Mouse (Mus musculus) stomach, postnatal 0 days (tissue): ENCODE measurements around the gene Abcg4. TPM values are rescaled to one million over a fixed set of nuclear protein-coding genes. Genes with fewer than 3 reads are reported as not detected.

Experiments used
- ATAC-seq: fragments of 200-750 bp; cut with Nextera tagmentation; 2 replicates; pipeline ENCODE4 v1.8.0; 2017; ENCODE audit not compliant: low FRiP score, low TSS enrichment
- DNase-seq: peaks from one replicate; pipeline ENCODE4 v3.0.0-alpha.2; 2016; ENCODE audit warnings: low spot score
- H3K27ac ChIP-seq: fragments of 300-500 bp; sonication (generic); replicated peaks from 2 replicates; pipeline ENCODE4 v1.5.1; 2014; ENCODE audit warnings: mild to moderate bottlenecking, control low read depth
- H3K27me3 ChIP-seq: fragments of 300-500 bp; sonication (generic); 2 replicates; pipeline ENCODE4 v1.6.1; 2014; ENCODE audit warnings: low read length; ENCODE audit not compliant: control insufficient read depth, insufficient read depth
- H3K36me3 ChIP-seq: fragments of 300-500 bp; sonication (generic); 2 replicates; pipeline ENCODE4 v1.6.1; 2014; ENCODE audit warnings: low read length, mixed read lengths; ENCODE audit not compliant: control insufficient read depth, insufficient read depth
- H3K4me1 ChIP-seq: fragments of 300-500 bp; sonication (generic); replicated peaks from 2 replicates; pipeline ENCODE4 v1.6.1; 2014; ENCODE audit warnings: antibody characterized with exemption; ENCODE audit not compliant: control insufficient read depth, insufficient read depth
- H3K4me2 ChIP-seq: fragments of 300-500 bp; sonication (generic); replicated peaks from 2 replicates; pipeline ENCODE4 v1.6.1; 2014; ENCODE audit warnings: low read depth, mild to moderate bottlenecking, control low read depth, moderate library complexity
- H3K4me3 ChIP-seq: fragments of 300-500 bp; sonication (generic); 2 replicates; pipeline ENCODE4 v1.5.1; 2014; ENCODE audit warnings: low read depth, low read length, control low read depth
- H3K9ac ChIP-seq: fragments of 300-500 bp; sonication (generic); 2 replicates; pipeline ENCODE4 v1.6.1; 2014; ENCODE audit warnings: mild to moderate bottlenecking, low read length, control low read depth, mixed read lengths
- H3K9me3 ChIP-seq: fragments of 300-500 bp; sonication (generic); 2 replicates; pipeline ENCODE4 v1.6.1; 2016; ENCODE audit warnings: low read length; ENCODE audit not compliant: control insufficient read depth
- CTCF ChIP-seq: IDR thresholded peaks from 2 replicates; pipeline ENCODE4 v1.5.1; 2016; ENCODE audit warnings: antibody characterized with exemption, low read depth, mild to moderate bottlenecking, moderate library complexity
- EP300 ChIP-seq: optimal IDR thresholded peaks from 2 replicates; pipeline ENCODE3; 2016; ENCODE audit warnings: antibody characterized with exemption
- WGBS: fragments of 180-500 bp; shearing (Covaris S2); extraction: QIAGEN DNeasy Blood & Tissue Kit; methylation state at CpG from one replicate; pipeline ENCODE4 v1.1.7; 2014; 5-methylcytosine and 5-hydroxymethylcytosine counted together
- microRNA-seq: library from miRNA; unstranded; fragments of <30 nt; microRNA quantifications from one replicate; pipeline ENCODE4, GENCODE M21; 2016
- polyA plus RNA-seq: library from polyadenylated mRNA; unstranded; fragments of >200 nt; fragmentation: Nextera tagmentation; extraction: Ambion mirVana; gene quantifications from 2 replicates; pipeline ENCODE4 v1.2.1, GENCODE M21; 2015

The Abcg4 gene
- polyA plus RNA-seq, 1 experiment from 2014 or later: 1.4 TPM

DNA sequence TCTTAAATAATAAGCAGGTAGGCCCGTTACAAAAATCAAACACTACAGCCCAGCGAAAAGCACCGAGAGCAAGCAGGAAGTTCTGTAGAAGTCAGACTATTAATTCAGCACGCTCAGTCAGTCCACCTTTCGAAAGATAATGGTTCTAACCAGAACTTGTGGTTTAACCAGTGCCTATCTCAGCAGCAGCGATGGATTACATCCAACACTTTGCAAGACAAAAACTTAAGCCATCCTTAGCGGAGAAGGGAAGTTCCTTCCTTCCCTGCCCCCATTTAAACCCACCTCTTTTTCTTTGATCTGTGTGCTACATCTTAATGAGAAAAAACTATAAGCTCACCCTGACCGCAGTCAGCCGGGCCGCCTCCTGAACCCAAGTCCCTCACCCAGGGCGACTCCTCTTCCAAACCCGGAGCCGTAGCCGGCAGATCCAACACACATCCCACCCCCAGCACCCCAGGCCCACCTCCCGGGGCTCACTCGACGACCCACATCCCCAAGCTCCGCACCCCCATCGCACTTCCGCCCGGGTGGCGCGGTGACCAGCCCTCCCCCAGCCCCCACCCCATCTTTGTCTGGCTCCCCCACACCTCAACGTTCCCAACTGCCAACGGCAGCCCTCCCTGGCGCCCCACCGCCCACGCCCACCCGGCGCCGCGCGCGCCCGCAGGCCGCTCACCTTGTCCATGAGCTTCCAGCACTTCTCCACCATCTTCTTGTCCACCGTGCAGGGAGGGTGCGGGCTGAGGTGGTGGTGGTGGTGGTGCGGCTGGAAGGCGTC, 55.2 kb downstream of the Abcg4 start:
- ATAC-seq (peak; percentile 72), DNase-seq (no peak)
- Histone ChIP-seq H3K9ac (peak overlapping the region; percentile 87), H3K27ac (peak overlapping the region; percentile 93), H3K27me3 (no peaks in the 10 kb centered on the region), H3K36me3 (no peaks in the 10 kb centered on the region; the same call in 1 of the 2 replicates), H3K4me3 (peak overlapping the region; percentile 88), H3K4me1 (peaks cover 3% of the 10 kb centered on the region; the same call in 1 of the 2 replicates), H3K9me3 (no peaks in the 10 kb centered on the region), H3K4me2 (peak overlapping the region; percentile 65)
- WGBS: under 1% methylated on average over 33 of the region's 40 CpGs
- no peak for TF ChIP-seq CTCF
- TF ChIP-seq EP300: no peak

DNA sequence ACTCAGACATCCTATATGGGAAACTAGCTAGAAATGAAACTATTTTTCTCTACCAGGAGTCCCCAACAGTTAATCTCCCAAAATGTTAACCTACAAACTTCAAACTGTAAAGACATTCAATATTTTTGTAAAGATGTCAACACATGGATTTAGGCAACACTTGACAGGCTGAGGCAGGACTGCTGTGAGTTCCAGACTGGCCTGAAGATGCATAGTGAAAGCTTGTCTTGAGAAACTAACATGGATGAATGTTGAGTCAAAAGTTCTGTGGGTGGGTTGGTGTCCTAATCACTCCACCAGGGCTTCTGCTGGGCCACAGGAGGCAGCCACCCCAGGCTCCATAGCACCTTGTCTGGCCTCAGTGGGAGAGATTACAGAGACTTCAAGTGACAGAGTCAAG, 56.8 kb downstream of the Abcg4 start:
- Histone ChIP-seq H3K4me2 (no peak overlapping the region), H3K27me3 (no peaks in the 10 kb centered on the region), H3K4me3 (no peak overlapping the region), H3K27ac (no peak overlapping the region), H3K4me1 (peaks cover 3% of the 10 kb centered on the region; the same call in 1 of the 2 replicates), H3K9me3 (no peaks in the 10 kb centered on the region), H3K36me3 (no peaks in the 10 kb centered on the region; the same call in 1 of the 2 replicates), H3K9ac (no peak overlapping the region)
- DNase-seq (no peak), ATAC-seq (no peak)
- TF ChIP-seq EP300 (no peak), CTCF (no peak)

DNA sequence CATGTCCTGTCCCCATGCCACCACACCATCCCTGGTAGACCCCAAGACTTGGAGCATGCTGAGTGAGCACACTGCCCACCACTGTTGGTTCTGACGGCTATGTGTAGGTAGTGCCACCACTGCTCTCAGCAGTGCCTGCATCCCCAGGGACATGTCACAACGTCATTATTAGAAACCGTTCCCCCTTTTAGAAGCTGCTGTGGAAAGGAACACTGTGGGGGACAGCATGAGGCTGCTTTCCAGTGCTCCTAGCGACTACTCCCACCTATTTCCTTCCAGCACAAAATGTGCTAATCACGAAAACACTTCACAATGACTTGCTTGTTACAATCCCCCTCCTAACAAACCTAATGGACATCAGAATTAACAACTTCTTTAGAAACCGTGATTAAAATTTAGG, 62.4 kb downstream of the Abcg4 start:
- H3K4me2 ChIP-seq: no peak overlapping the region
- 51% methylated on average over 6 of the region's 6 CpGs for WGBS
- ATAC-seq: no peak
- no peaks in the 10 kb centered on the region for H3K27me3 ChIP-seq
- no peak overlapping the region for H3K4me3 ChIP-seq
- DNase-seq: no peak
- H3K9me3 ChIP-seq: no peaks in the 10 kb centered on the region
- no peak for TF ChIP-seq EP300
- TF ChIP-seq CTCF: no peak
- H3K27ac ChIP-seq: no peak overlapping the region
- no peaks in the 10 kb centered on the region; the same call in 1 of the 2 replicates for H3K36me3 ChIP-seq
- H3K4me1 ChIP-seq: no peaks in the 10 kb centered on the region
- H3K9ac ChIP-seq: no peak overlapping the region

Small RNA genes within 50 kb of the gene (microRNA-seq; reads per million reads assigned to microRNA genes)
- gene Gm44335: not detected

Other genes with a start within 250 kb of the Abcg4 start
- 4.2 and 4.5 TPM in 2 replicates for gene Thy1, start 245.2 kb downstream of the Abcg4 start, polyA plus RNA-seq
- gene Usp2, start 221.6 kb downstream of the Abcg4 start, polyA plus RNA-seq: 11.6 and 20.2 TPM in 2 replicates
- gene Mfrp, start 186.9 kb downstream of the Abcg4 start, polyA plus RNA-seq: not detected in 2 replicates
- 5.3 and 6.5 TPM in 2 replicates for gene C1qtnf5, start 181.4 kb downstream of the Abcg4 start, polyA plus RNA-seq
- 0.05 TPM in 1 of 2 replicates, not detected in the other for gene Gm49380, start 175.1 kb downstream of the Abcg4 start, polyA plus RNA-seq
- 22.0 and 22.2 TPM in 2 replicates for gene Rnf26, start 175.1 kb downstream of the Abcg4 start, polyA plus RNA-seq
- gene Mcam, start 154.1 kb downstream of the Abcg4 start, polyA plus RNA-seq: 43.9 and 44.5 TPM in 2 replicates
- 4.9 and 5.7 TPM in 2 replicates for gene Cbl, start 54.6 kb downstream of the Abcg4 start, polyA plus RNA-seq
- not detected in 2 replicates for gene Ccdc153, start 47.9 kb downstream of the Abcg4 start, polyA plus RNA-seq
- gene Pdzd3, start 37.1 kb downstream of the Abcg4 start, polyA plus RNA-seq: 0.08 and 0.13 TPM in 2 replicates
- gene Nlrx1, start 20.0 kb downstream of the Abcg4 start, polyA plus RNA-seq: 9.2 and 10.7 TPM in 2 replicates
- gene Hinfp, start 17.1 kb upstream of the Abcg4 start, polyA plus RNA-seq: 8.9 and 9.4 TPM in 2 replicates
- gene C2cd2l, start 31.7 kb upstream of the Abcg4 start, polyA plus RNA-seq: 7.4 and 7.5 TPM in 2 replicates
- 26.9 and 27.8 TPM in 2 replicates for gene Dpagt1, start 37.4 kb upstream of the Abcg4 start, polyA plus RNA-seq
- 78.7 and 93.6 TPM in 2 replicates for gene H2afx, start 46.1 kb upstream of the Abcg4 start, polyA plus RNA-seq
- 68.8 and 71.5 TPM in 2 replicates for gene Hmbs, start 55.6 kb upstream of the Abcg4 start, polyA plus RNA-seq
- 15.8 and 18.2 TPM in 2 replicates for gene Vps11, start 73.1 kb upstream of the Abcg4 start, polyA plus RNA-seq
- gene Hyou1, start 90.9 kb upstream of the Abcg4 start, polyA plus RNA-seq: 18.0 and 18.5 TPM in 2 replicates
- 18.1 and 18.4 TPM in 2 replicates for gene Slc37a4, start 108.2 kb upstream of the Abcg4 start, polyA plus RNA-seq
- 2,137 and 2,228 TPM in 2 replicates for gene Rps25, start 118.5 kb upstream of the Abcg4 start, polyA plus RNA-seq
- gene Trappc4, start 119.0 kb upstream of the Abcg4 start, polyA plus RNA-seq: 95.9 and 97.6 TPM in 2 replicates
- gene Ccdc84, start 130.0 kb upstream of the Abcg4 start, polyA plus RNA-seq: 16.4 and 16.6 TPM in 2 replicates
- 0.05 TPM in 1 of 2 replicates, not detected in the other for gene Foxr1, start 152.5 kb upstream of the Abcg4 start, polyA plus RNA-seq
- 5.4 and 7.0 TPM in 2 replicates for gene Upk2, start 166.4 kb upstream of the Abcg4 start, polyA plus RNA-seq
- gene Bcl9l, start 194.2 kb upstream of the Abcg4 start, polyA plus RNA-seq: 5.2 and 6.1 TPM in 2 replicates